Mouse (Mus musculus) spleen, adult 2 months (tissue): ENCODE data around the gene Gm20388.

Experiments used
- CTCF ChIP-seq: fragments of 200-500 bp; IDR thresholded peaks from 2 replicates; pipeline ENCODE4 v1.5.1; 2011; ENCODE audit warnings: mild to moderate bottlenecking, inconsistent platforms; ENCODE audit not compliant: insufficient read depth, insufficient read length, insufficient replicate concordance; ENCODE audit errors: extremely low read depth
- POLR2A ChIP-seq: fragments of 200-500 bp; IDR thresholded peaks from 2 replicates; pipeline ENCODE4 v1.6.1; 2011; ENCODE audit warnings: low read depth, low read length, inconsistent platforms

- TF ChIP-seq POLR2A (no peak), CTCF (no peak)
Observed at GRCm38 (mm10) chr8:121392482-121392881, 1481.8 kb downstream of the Gm20388 start.
